Mouse (Mus musculus) embryonic facial prominence, embryonic 12.5 days (tissue): Measurements from ENCODE around the gene Camk1g. TPM values are rescaled to one million over a fixed set of nuclear protein-coding genes. Genes with fewer than 3 reads are reported as not detected.

Experiments used
- polyA plus RNA-seq: library from polyadenylated mRNA; unstranded; fragments of >200 nt; fragmentation: Nextera tagmentation; extraction: Ambion mirVana; gene quantifications from 2 replicates; pipeline ENCODE4 v1.2.1, GENCODE M21; 2016

Gene Camk1g
- polyA plus RNA-seq, 1 experiment from 2014 or later, result 24.4 TPM

Other genes with a start within 250 kb of the Camk1g start
- gene Diexf, start 240.0 kb downstream of the Camk1g start, polyA plus RNA-seq, result 9.0 and 10.4 TPM in 2 replicates
- gene Irf6, start 217.2 kb downstream of the Camk1g start, polyA plus RNA-seq, result 17.3 and 18.3 TPM in 2 replicates
- 16.3 and 18.1 TPM in 2 replicates for gene A130010J15Rik, start 202.3 kb downstream of the Camk1g start, polyA plus RNA-seq
- gene Traf3ip3, start 168.6 kb downstream of the Camk1g start, polyA plus RNA-seq, result 3.9 and 4.0 TPM in 2 replicates
- gene Lamb3, start 162.6 kb downstream of the Camk1g start, polyA plus RNA-seq, result 2.0 and 2.2 TPM in 2 replicates
- gene Hsd11b1, start 106.2 kb downstream of the Camk1g start, polyA plus RNA-seq, result 0.41 and 0.60 TPM in 2 replicates
- 14.0 and 17.1 TPM in 2 replicates for gene G0s2, start 97.1 kb downstream of the Camk1g start, polyA plus RNA-seq